Mouse (Mus musculus): ENCODE data around the gene Nucb2.

DNA sequence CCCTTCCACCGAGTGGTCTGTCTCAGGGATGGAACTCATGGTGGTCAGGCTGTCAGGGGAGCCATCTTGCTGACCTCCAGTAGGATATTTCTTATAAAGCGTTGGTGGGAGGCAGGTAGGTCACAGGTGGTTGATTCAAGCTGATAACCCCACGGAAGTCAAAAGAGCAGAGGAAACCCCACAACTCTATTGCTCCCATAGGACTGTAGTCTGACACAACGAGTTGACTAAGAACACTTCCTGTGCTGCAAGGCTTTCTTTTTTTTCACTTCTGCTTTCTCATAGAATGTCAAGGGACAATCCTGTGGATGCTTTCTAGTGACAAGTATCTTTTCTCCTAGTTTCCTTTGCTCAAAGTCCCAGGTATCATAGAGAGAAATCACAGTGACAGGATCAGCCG lies 27.9 kb upstream of the Nucb2 start:
- TF ChIP-seq CTCF (conservative IDR thresholded peaks at IDR 0.05; ENCODE audit: low read length) = no peak
- TF ChIP-seq NANOG (IDR thresholded peaks at IDR 0.05; ENCODE audit: borderline replicate concordance, low read length) = no peak

Measured in E14TG2a.4 (cell line).